Mouse (Mus musculus): ENCODE measurements around the gene Chpt1. TPM values are rescaled to one million over a fixed set of nuclear protein-coding genes. Genes with fewer than 3 reads are reported as not detected.
"Not testable (repeated sequence)": the region's sequence is repeated elsewhere in the genome, so short reads cannot be mapped to it uniquely, and the experiment has no call there.

Gene Chpt1
- polyA plus RNA-seq, 1 experiment from 2014 or later, result 6.9 TPM

- H3K4me1 ChIP-seq (replicated peaks), result no peaks in the 10 kb centered on the region; the same call in 1 of the 2 replicates
- H3K4me2 ChIP-seq (replicated peaks), result no peak overlapping the region
- no peaks in the 10 kb centered on the region for H3K36me3 ChIP-seq
- no peak overlapping the region for H3K9ac ChIP-seq (replicated peaks)
- no peaks in the 10 kb centered on the region for H3K27me3 ChIP-seq
- no peak overlapping the region for H3K27ac ChIP-seq
- no peak overlapping the region for H3K4me3 ChIP-seq (replicated peaks)
- WGBS, result 60% methylated on average over 7 of the region's 7 CpGs
- H3K9me3 ChIP-seq, result no peaks in the 10 kb centered on the region
- ATAC-seq, result no peak
These were observed 12.2 kb downstream of the Chpt1 start for GRCm38 (mm10) chr10:88491632-88492031.

GRCm38 (mm10) chr10:88488629-88489028 is 15.2 kb downstream of the Chpt1 start:
- Histone ChIP-seq H3K9ac (replicated peaks) (no peak overlapping the region), H3K4me2 (replicated peaks) (no peak overlapping the region), H3K4me3 (replicated peaks) (no peak overlapping the region), H3K4me1 (replicated peaks) (no peaks in the 10 kb centered on the region; the same call in 1 of the 2 replicates), H3K27me3 (no peaks in the 10 kb centered on the region), H3K36me3 (peaks cover 6% of the 10 kb centered on the region; the same call in 1 of the 2 replicates), H3K9me3 (no peaks in the 10 kb centered on the region), H3K27ac (no peak overlapping the region)
- WGBS, result 89% methylated on average over 5 of the region's 5 CpGs
- ATAC-seq, result no peak

- not testable (repeated sequence) for H3K4me2 ChIP-seq (replicated peaks); H3K27ac ChIP-seq; ATAC-seq; H3K27me3 ChIP-seq; H3K36me3 ChIP-seq; H3K4me3 ChIP-seq (replicated peaks); H3K9me3 ChIP-seq; H3K9ac ChIP-seq (replicated peaks); H3K4me1 ChIP-seq (replicated peaks)
- 91% methylated on average over 10 of the region's 10 CpGs for WGBS
These were observed 21.0 kb downstream of the Chpt1 start for GRCm38 (mm10) chr10:88482866-88483265.

- no peaks in the 10 kb centered on the region for H3K4me1 ChIP-seq (replicated peaks)
- WGBS, result 66% methylated on average over 18 of the region's 18 CpGs
These were observed 43.6 kb downstream of the Chpt1 start for GRCm38 (mm10) chr10:88460122-88460820.

DNA sequence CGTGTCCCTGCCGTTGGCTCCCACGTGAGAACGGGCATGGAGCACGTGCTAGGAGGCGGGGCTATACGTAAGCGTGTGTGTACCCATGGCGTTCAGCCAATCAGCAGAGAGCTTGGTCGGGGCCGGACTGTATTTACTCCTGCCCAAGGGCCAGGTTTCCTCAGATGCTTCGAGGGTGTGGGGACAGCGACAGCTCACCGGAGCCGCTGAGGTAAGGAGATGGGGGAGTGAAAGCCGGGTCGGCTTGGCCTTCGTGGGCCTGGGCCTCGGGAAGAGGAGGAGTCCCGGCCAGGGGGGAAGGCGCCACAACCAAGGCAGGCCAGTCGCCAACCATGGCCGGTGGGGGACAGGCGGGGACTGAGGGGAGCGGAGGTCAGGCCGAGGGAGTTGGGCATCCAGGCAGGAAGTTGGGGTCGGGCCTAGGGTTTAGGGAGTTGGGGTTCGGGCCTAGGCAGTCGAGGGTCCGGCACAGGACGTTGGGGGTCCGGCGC is 44.3 kb downstream of the Chpt1 start, which contains the start of gene Sycp3:
TSS of gene Sycp3 (plus strand) at position 68 of the 491 bp plus-strand sequence.
- H3K27ac ChIP-seq, result no peak within 1 kb of the TSS
- no peak within 1 kb of the TSS for H3K9ac ChIP-seq (replicated peaks)
- no peaks in the 10 kb centered on the region for H3K36me3 ChIP-seq
- peak; percentile 27; the same call in 1 of the 2 replicates for ATAC-seq
- no peaks in the 10 kb centered on the region for H3K4me1 ChIP-seq (replicated peaks)
- H3K9me3 ChIP-seq, result no peaks in the 10 kb centered on the region
- no peaks in the 10 kb centered on the region for H3K27me3 ChIP-seq
- H3K4me3 ChIP-seq (replicated peaks), result no peak within 1 kb of the TSS
- 91% methylated on average over 33 of the region's 33 CpGs for WGBS
- H3K4me2 ChIP-seq (replicated peaks), result no peak within 1 kb of the TSS

More at GRCm38 (mm10) chr10:88460122-88460820, 43.6 kb downstream of the Chpt1 start:
- H3K9ac ChIP-seq (replicated peaks), result no peak overlapping the region
- H3K9me3 ChIP-seq, result no peaks in the 10 kb centered on the region
- no peak overlapping the region for H3K4me2 ChIP-seq (replicated peaks)
- H3K27ac ChIP-seq, result no peak overlapping the region
- H3K27me3 ChIP-seq, result no peaks in the 10 kb centered on the region
- no peak for ATAC-seq
- H3K36me3 ChIP-seq, result no peaks in the 10 kb centered on the region
- no peak overlapping the region for H3K4me3 ChIP-seq (replicated peaks)

GRCm38 (mm10) chr10:88457816-88458215 is 46.1 kb downstream of the Chpt1 start:
- no peaks in the 10 kb centered on the region for H3K9me3 ChIP-seq
- no peaks in the 10 kb centered on the region for H3K4me1 ChIP-seq (replicated peaks)
- no peaks in the 10 kb centered on the region for H3K27me3 ChIP-seq
- no peak for ATAC-seq
- no peaks in the 10 kb centered on the region for H3K36me3 ChIP-seq
- H3K9ac ChIP-seq (replicated peaks), result no peak overlapping the region
- H3K4me3 ChIP-seq (replicated peaks), result no peak overlapping the region
- H3K4me2 ChIP-seq (replicated peaks), result no peak overlapping the region
- no peak overlapping the region for H3K27ac ChIP-seq
- WGBS, result 49% methylated on average over 6 of the region's 6 CpGs

DNA sequence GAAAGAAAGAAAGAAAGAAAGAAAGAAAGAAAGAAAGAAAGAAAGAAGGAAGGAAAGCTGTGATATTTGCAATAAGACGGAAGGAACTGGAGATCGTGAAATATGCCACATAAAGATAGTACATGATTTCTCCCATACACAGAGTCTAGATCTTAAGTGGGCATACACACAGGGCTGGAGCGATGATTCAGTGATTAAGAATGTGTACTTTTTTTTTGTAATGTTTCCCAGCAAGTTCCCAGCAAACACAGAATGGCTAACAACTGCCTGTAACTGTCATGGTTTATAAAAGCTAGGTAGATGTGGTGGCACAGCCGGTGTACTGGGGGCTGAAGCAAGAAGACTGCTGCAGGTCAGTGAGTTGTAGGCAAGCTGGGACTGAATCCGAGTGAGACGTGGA is 51.9 kb downstream of the Chpt1 start:
- ATAC-seq, result no peak
- no peak overlapping the region for H3K27ac ChIP-seq
- H3K36me3 ChIP-seq, result no peaks in the 10 kb centered on the region; the same call in 1 of the 2 replicates
- no peak overlapping the region for H3K4me3 ChIP-seq (replicated peaks)
- H3K9me3 ChIP-seq, result no peaks in the 10 kb centered on the region
- no peaks in the 10 kb centered on the region for H3K4me1 ChIP-seq (replicated peaks)
- 83% methylated on average over 6 of the region's 6 CpGs for WGBS
- H3K4me2 ChIP-seq (replicated peaks), result no peak overlapping the region
- H3K27me3 ChIP-seq, result no peaks in the 10 kb centered on the region
- no peak overlapping the region for H3K9ac ChIP-seq (replicated peaks)

DNA sequence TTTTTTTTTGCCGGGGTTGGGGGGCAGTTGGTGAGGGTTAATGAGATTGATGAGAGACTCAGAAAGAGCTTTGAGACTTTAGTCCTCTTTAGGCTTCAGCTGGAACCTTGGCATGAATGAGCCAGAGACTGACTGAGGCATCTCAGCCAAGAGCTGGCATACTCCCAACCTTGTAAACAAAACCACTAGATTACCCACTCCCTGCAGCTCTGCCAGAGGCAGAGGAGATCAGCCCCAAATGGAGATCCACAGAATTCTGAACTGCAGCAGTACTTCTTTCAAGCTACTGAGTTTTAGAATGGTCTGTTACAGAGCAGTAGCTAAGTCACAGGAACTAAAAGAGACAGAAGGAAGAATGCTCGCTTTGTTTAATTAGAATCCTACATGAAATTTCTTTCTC is 52.7 kb downstream of the Chpt1 start:
- Histone ChIP-seq H3K9ac (replicated peaks) (no peak overlapping the region), H3K4me3 (replicated peaks) (no peak overlapping the region), H3K9me3 (no peaks in the 10 kb centered on the region), H3K27ac (no peak overlapping the region), H3K4me2 (replicated peaks) (no peak overlapping the region), H3K36me3 (peaks cover 6% of the 10 kb centered on the region; the same call in 1 of the 2 replicates), H3K27me3 (no peaks in the 10 kb centered on the region), H3K4me1 (replicated peaks) (no peaks in the 10 kb centered on the region)
- ATAC-seq, result no peak
- 79% methylated on average over 2 of the region's 2 CpGs for WGBS

GRCm38 (mm10) chr10:88441224-88441623 is 62.6 kb downstream of the Chpt1 start:
- Histone ChIP-seq H3K36me3 (peaks cover 46% of the 10 kb centered on the region), H3K27ac (no peak overlapping the region)

DNA sequence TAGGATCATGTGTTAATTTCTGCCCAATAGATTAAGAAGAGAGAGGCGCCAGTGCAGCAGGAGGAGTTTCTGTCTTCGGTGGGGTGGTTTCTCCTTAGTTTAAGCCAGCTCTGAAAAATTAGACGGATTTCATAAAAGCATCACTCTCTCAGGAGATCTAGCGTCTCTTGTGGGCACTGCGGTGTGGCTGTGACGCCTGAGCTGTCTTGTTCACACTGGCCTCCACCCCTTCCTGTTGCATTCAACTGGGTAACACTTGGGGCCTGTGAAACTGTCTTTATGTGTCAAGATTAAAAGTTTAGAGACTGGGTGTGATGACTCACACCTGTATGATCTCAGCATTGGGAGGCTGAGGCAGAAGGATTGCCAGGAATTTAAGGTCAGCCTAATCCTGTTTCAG is 75.9 kb downstream of the Chpt1 start:
- Histone ChIP-seq H3K27me3 (no peaks in the 10 kb centered on the region), H3K27ac (no peak overlapping the region), H3K4me3 (replicated peaks) (no peak overlapping the region), H3K4me1 (replicated peaks) (no peaks in the 10 kb centered on the region), H3K9me3 (no peaks in the 10 kb centered on the region), H3K9ac (replicated peaks) (no peak overlapping the region), H3K4me2 (replicated peaks) (no peak overlapping the region), H3K36me3 (peaks cover 49% of the 10 kb centered on the region)
- ATAC-seq, result no peak
- 90% methylated on average over 6 of the region's 6 CpGs for WGBS

More at GRCm38 (mm10) chr10:88441224-88441623, 62.6 kb downstream of the Chpt1 start:
- no peak overlapping the region for H3K4me2 ChIP-seq (replicated peaks)
- no peak overlapping the region for H3K9ac ChIP-seq (replicated peaks)
- 86% methylated on average over 6 of the region's 6 CpGs for WGBS
- H3K9me3 ChIP-seq, result no peaks in the 10 kb centered on the region
- no peak for ATAC-seq
- no peak overlapping the region for H3K4me3 ChIP-seq (replicated peaks)
- H3K4me1 ChIP-seq (replicated peaks), result no peaks in the 10 kb centered on the region
- H3K27me3 ChIP-seq, result no peaks in the 10 kb centered on the region

DNA sequence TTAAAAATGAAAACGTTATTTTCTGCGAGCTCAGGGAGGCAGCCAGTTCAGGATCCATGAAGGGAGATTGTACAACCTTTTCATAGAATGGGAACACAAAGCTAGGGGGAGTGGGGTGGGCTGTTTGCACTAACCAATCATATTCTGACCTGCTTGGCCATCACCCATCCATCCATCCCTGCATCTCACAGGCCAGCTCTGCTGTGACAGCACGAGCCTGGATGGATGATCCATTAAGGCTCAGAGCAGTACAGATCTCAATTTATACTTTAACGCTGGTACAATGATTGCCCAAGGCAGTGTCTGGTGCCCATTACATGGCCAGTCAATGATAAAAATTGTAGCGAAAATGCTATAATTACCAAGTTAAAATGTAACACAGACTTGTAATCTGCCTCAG is 77.0 kb downstream of the Chpt1 start:
- no peak overlapping the region; the same call in 1 of the 2 replicates for H3K9ac ChIP-seq (replicated peaks)
- no peaks in the 10 kb centered on the region for H3K27me3 ChIP-seq
- peaks cover 48% of the 10 kb centered on the region for H3K36me3 ChIP-seq
- H3K4me3 ChIP-seq (replicated peaks), result no peak overlapping the region
- ATAC-seq, result no peak
- H3K4me1 ChIP-seq (replicated peaks), result no peaks in the 10 kb centered on the region
- WGBS, result 65% methylated on average over 5 of the region's 5 CpGs
- H3K4me2 ChIP-seq (replicated peaks), result no peak overlapping the region
- no peaks in the 10 kb centered on the region for H3K9me3 ChIP-seq
- no peak overlapping the region for H3K27ac ChIP-seq

GRCm38 (mm10) chr10:88426158-88426816 is 77.6 kb downstream of the Chpt1 start:
- 96% methylated on average over 2 of the region's 2 CpGs for WGBS
- H3K4me1 ChIP-seq (replicated peaks), result no peaks in the 10 kb centered on the region
- H3K36me3 ChIP-seq, result peaks cover 44% of the 10 kb centered on the region

More at GRCm38 (mm10) chr10:88426158-88426816, 77.6 kb downstream of the Chpt1 start:
- Histone ChIP-seq H3K9ac (replicated peaks) (no peak overlapping the region), H3K27ac (no peak overlapping the region), H3K27me3 (no peaks in the 10 kb centered on the region), H3K4me3 (replicated peaks) (no peak overlapping the region), H3K4me2 (replicated peaks) (no peak overlapping the region), H3K9me3 (no peaks in the 10 kb centered on the region)
- peak; percentile 77 for ATAC-seq

Data from midbrain, embryonic 13.5 days (tissue).